Mouse (Mus musculus) G1E (cell line): ENCODE measurements around the gene Cyp26b1.

Experiments used
- CTCF ChIP-seq: IDR thresholded peaks from 2 replicates; pipeline ENCODE4 v1.5.1; 2012; ENCODE audit warnings: low read depth, low read length, inconsistent platforms, mixed read lengths
- POLR2AphosphoS5 ChIP-seq: IDR thresholded peaks from 2 replicates; pipeline ENCODE4 v1.6.1; 2012; ENCODE audit warnings: low read depth, low read length, inconsistent platforms; ENCODE audit not compliant: insufficient replicate concordance

DNA sequence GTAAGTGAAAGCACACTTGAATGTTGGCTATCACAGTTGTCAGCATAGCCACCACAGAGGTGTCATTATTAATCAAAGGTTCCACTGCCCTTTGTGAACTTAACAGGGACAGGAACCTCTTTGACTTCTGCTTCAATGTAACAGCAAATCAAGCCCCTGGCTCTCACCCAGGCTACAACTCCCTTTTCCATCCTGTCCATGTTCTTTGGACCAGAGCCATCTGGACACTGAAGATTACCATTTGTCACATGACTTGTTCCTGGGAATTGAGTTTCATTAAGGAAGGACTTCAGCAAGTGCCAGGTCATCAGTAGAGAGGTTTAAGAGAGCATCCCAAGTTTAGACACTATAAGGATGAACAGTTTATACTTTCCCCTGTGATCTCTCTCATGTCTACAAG is 44.5 kb upstream of the Cyp26b1 start:
- TF ChIP-seq POLR2AphosphoS5 (no peak), CTCF (no peak)
